Mouse (Mus musculus) liver, postnatal 0 days (tissue): Measurements from ENCODE around the gene Hrc. TPM values are rescaled to one million over a fixed set of nuclear protein-coding genes. Genes with fewer than 3 reads are reported as not detected.

Experiments
- ATAC-seq: fragments of 200-750 bp; cut with Nextera tagmentation; 2 replicates; pipeline ENCODE4 v1.8.0; 2017; ENCODE audit warnings: mild to moderate bottlenecking, moderate library complexity
- DNase-seq: peaks from one replicate; pipeline ENCODE4 v3.0.0-alpha.2; 2016
- H3K27ac ChIP-seq: fragments of 300-500 bp; sonication (generic); 2 replicates; pipeline ENCODE4 v1.5.1; 2014; ENCODE audit warnings: antibody characterized with exemption, moderate library complexity, mild to moderate bottlenecking, low read depth
- H3K27me3 ChIP-seq: fragments of 300-500 bp; sonication (generic); 2 replicates; pipeline ENCODE4 v1.6.1; 2014; ENCODE audit warnings: low read length, control low read depth, mixed read lengths; ENCODE audit not compliant: insufficient read depth
- H3K36me3 ChIP-seq: fragments of 300-500 bp; sonication (generic); replicated peaks from 2 replicates; pipeline ENCODE4 v1.6.1; 2014; ENCODE audit warnings: mild to moderate bottlenecking, control low read depth, low read length, moderate library complexity, mixed read lengths; ENCODE audit not compliant: insufficient read depth
- H3K4me1 ChIP-seq: fragments of 300-500 bp; sonication (generic); 2 replicates; pipeline ENCODE4 v1.6.1; 2014; ENCODE audit warnings: antibody characterized with exemption, mild to moderate bottlenecking, control low read depth; ENCODE audit not compliant: insufficient read depth
- H3K4me2 ChIP-seq: fragments of 300-500 bp; sonication (generic); 2 replicates; pipeline ENCODE4 v1.6.1; 2014; ENCODE audit warnings: low read depth, mild to moderate bottlenecking, low read length, moderate library complexity, mixed read lengths
- H3K4me3 ChIP-seq: fragments of 300-500 bp; sonication (generic); 2 replicates; pipeline ENCODE4 v1.5.1; 2014; ENCODE audit warnings: low read depth, low read length
- H3K9ac ChIP-seq: fragments of 300-500 bp; sonication (generic); replicated peaks from 2 replicates; pipeline ENCODE4 v1.6.1; 2014; ENCODE audit warnings: mild to moderate bottlenecking, moderate library complexity
- H3K9me3 ChIP-seq: fragments of 300-500 bp; sonication (generic); 2 replicates; pipeline ENCODE4 v1.6.1; 2016; ENCODE audit warnings: mild to moderate bottlenecking, control low read depth, low read length, mixed read lengths
- CTCF ChIP-seq: sonication (generic); IDR thresholded peaks from 2 replicates; pipeline ENCODE4 v1.5.1; 2016; ENCODE audit warnings: antibody characterized with exemption, low read depth
- EP300 ChIP-seq: IDR thresholded peaks from 2 replicates; pipeline ENCODE4 v1.6.1; 2016; ENCODE audit warnings: antibody characterized with exemption, low read depth, mild to moderate bottlenecking
- WGBS: fragments of 180-500 bp; shearing (Covaris S2); extraction: QIAGEN DNeasy Blood & Tissue Kit; methylation state at CpG from one replicate; pipeline ENCODE4 v1.1.7; 2014; ENCODE audit not compliant: insufficient replicate concordance; 5-methylcytosine and 5-hydroxymethylcytosine counted together
- polyA plus RNA-seq: library from polyadenylated mRNA; unstranded; fragments of >200 nt; fragmentation: Nextera tagmentation; extraction: Ambion mirVana; gene quantifications from 2 replicates; pipeline ENCODE4 v1.2.1, GENCODE M21; 2015

Gene Hrc
- polyA plus RNA-seq, 1 experiment from 2014 or later = 0.05 TPM

DNA sequence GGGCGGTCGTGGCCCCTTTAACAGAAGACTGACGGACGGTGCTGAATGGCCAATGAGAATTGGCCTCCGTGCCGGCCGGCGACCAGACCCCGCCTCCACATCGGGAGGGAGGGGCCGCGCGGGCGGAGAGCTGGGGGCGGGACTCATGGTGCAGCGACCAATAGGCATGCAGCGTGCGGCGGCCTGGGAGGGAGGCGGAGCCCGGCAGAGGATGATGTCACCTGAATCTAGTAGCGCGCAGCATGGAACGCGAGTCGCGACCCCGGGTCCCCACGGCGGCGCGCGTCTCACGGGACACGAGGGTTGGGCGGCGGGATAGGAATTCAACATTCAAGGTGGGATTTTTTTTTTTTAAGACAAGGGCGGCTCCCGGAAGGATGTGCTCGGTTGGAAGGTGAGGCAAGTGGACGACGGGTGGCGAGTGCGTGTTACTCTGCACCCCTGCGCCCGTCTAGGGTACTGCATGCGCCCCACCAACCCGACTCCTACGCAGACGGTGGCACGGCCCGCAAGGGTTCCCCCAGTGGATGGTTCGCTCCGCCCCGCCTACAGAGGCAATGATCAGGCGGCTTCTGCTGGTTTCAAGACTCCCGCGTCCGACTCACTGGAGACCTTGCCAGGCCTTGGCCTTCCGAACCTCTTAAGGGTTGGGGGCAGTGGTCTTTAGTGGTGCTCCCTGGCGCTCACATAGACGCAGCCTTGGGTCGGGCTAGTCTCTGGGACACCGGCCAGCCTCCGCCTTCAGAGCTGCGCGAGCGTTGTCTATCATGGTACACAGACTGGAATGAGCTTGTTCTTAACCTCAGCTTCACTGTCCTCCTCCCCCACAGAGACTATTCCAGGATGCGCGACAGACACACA, 32.2 kb downstream of the Hrc start:
- TF ChIP-seq EP300 (no peak), CTCF (peak; percentile 83)
- H3K36me3 ChIP-seq = no peaks in the 10 kb centered on the region
- ATAC-seq (peak; percentile 89), DNase-seq (peak; percentile 97)
- H3K4me3 ChIP-seq = peak overlapping the region; percentile 51
- no peaks in the 10 kb centered on the region for H3K9me3 ChIP-seq
- WGBS = 1% methylated on average over 63 of the region's 70 CpGs
- peak overlapping the region; percentile 64 for H3K9ac ChIP-seq
- H3K27ac ChIP-seq = no peak overlapping the region
- peak overlapping the region; percentile 87 for H3K4me2 ChIP-seq
- peaks cover 30% of the 10 kb centered on the region for H3K4me1 ChIP-seq
- peaks cover 71% of the 10 kb centered on the region for H3K27me3 ChIP-seq

- TF ChIP-seq CTCF = no peak
- TF ChIP-seq EP300 = no peak
- H3K27me3 ChIP-seq = peaks cover 62% of the 10 kb centered on the region
- H3K4me1 ChIP-seq = peaks cover 30% of the 10 kb centered on the region
- DNase-seq (no peak), ATAC-seq (no peak)
- H3K4me3 ChIP-seq = no peak overlapping the region
- 79% methylated on average over 14 of the region's 15 CpGs for WGBS
- H3K36me3 ChIP-seq = no peaks in the 10 kb centered on the region; the same call in 1 of the 2 replicates
- no peak overlapping the region for H3K27ac ChIP-seq
- no peaks in the 10 kb centered on the region for H3K9me3 ChIP-seq
- peak overlapping the region; percentile 64; the same call in 1 of the 2 replicates for H3K9ac ChIP-seq
- peak overlapping the region; percentile 87 for H3K4me2 ChIP-seq
Measured at GRCm38 (mm10) chr7:45368178-45368577, 33.1 kb downstream of the Hrc start.

DNA sequence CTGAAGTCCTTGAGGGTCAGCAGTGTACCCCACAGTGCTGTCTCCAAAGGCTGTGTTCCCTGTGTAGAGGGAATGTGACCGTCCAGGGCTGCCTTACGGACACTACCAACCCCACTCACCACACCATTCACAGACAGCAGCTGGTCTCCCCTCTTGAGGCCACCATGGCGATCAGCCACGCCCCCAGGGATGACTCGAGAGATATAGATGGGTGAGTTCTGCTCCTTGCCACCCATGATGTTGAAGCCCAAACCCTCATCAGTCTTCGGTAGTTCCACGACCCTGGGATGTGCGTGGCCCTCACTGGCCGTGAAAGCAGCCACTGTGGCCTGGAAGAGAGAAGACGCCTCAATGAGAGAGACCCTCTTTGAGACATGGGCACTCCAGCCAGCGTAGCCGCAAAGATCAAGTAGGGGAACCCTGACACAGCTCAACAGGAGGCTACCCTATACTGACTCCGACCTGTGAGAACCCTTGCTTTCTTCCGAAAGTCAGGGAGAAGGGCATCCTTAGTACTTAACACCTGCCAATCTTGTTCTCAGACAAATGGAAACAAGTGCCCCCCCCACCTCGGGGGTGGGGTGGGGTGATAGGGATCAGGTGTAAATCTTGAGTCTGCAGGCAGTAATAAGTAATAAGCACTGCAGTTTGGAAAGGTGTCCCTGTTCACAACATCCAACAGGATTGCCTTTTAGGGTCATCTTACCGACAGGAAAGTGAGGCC, 34.1 kb downstream of the Hrc start:
- no peak for DNase-seq
- H3K4me2 ChIP-seq = no peak overlapping the region
- 72% methylated on average over 16 of the region's 16 CpGs for WGBS
- peaks cover 52% of the 10 kb centered on the region for H3K27me3 ChIP-seq
- no peak overlapping the region for H3K9ac ChIP-seq
- H3K4me1 ChIP-seq = peaks cover 30% of the 10 kb centered on the region
- no peak for TF ChIP-seq EP300
- TF ChIP-seq CTCF = no peak
- no peaks in the 10 kb centered on the region for H3K9me3 ChIP-seq
- peaks cover 8% of the 10 kb centered on the region for H3K36me3 ChIP-seq
- ATAC-seq = no peak
- no peak overlapping the region for H3K4me3 ChIP-seq
- no peak overlapping the region for H3K27ac ChIP-seq

DNA sequence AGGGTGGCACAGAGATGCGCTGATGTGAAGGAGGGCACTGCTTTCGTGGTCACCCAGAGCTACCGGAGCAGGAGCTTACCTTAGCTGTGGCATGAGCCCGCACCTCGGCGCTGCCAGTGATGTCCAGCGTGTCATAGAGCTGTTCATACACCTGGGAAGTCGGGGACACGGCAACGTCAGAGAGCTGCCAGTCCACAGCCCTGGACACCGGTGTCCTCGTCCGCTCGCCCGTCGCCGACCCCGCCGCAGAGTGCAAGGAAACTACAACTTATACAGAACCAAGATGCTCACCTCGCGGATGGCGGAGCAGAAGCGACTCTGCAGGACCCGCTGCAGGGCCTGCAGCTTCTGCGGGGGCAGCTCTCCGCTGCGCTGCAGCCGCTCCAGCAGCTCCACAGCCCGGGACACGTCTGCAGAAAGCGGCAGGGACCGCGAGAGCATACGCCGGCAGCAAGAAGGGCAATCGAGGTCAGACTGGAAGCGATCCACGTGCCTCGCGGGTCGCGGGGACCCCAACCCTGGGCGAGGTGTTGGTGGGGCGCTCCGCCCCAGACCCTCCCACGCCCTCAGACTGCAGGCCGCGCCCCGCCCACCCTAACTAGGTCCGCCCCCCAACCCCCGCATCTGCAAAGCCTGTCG, 34.9 kb downstream of the Hrc start:
- no peak for ATAC-seq
- Histone ChIP-seq H3K9ac (0 out of 2 replicates have a peak overlapping the region, but pooled peaks have one; percentile 31), H3K27me3 (peaks cover 44% of the 10 kb centered on the region)

DNA sequence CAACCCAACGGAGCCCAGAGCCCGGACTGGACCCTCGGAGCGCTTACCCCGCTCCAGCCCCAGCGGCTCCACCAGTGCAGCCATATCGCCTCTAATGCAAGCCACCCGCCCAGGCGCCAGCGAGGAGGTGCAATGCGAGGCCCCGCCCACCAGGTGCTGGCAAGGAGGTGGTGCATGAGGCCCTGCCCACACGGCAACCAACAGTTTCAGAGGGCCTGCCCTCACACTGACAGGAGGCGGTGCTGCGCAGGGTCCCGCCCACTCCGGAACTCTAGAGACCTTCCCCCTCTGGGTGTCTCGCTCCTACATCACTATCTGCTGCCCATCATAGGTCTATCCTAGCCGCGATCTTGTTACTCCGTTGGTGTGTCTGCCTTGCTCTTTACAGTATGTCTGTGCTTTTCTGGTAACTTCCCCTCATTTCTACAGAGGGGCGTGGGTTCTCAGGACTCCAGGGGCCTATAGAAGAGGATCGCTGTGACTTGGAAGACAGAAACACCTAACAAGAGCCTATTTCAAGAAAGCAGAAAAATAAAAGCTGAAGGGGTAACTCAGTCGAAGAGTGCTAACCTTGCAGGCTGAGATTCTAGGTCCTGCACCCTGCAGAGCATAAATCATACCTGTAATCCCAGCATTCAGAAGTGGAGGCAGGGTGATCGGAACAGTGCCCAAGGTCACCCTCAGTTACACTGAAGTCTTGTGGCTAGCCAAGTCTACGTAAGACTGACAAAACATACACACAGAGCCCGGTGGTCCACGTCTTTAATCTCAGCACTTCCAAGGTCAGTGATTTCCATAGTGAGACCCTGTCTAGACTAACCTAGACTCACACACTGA, 35.6 kb downstream of the Hrc start, which contains the start of gene Lin7b:
Gene Lin7b, minus strand, starts transcription at position 109 of the 837 bp plus-strand sequence.
- peak within 1 kb of the TSS; percentile 50 for H3K4me3 ChIP-seq
- H3K27ac ChIP-seq = no peak within 1 kb of the TSS
- 10% methylated on average over 28 of the region's 28 CpGs for WGBS
- H3K27me3 ChIP-seq = peaks cover 37% of the 10 kb centered on the region
- no peaks in the 10 kb centered on the region for H3K9me3 ChIP-seq
- H3K4me2 ChIP-seq = peak within 1 kb of the TSS; percentile 87
- peak; percentile 93 for DNase-seq
- H3K9ac ChIP-seq = 0 out of 2 replicates have a peak within 1 kb of the TSS, but pooled peaks have one; percentile 31
- H3K4me1 ChIP-seq = peaks cover 30% of the 10 kb centered on the region
- ATAC-seq = peak; percentile 66
- H3K36me3 ChIP-seq = peaks cover 11% of the 10 kb centered on the region
- TF ChIP-seq CTCF (peak; percentile 39), EP300 (no peak)

More for the DNA sequence above, 34.9 kb downstream of the Hrc start:
- Histone ChIP-seq H3K36me3 (peaks cover 9% of the 10 kb centered on the region), H3K4me3 (peak overlapping the region; percentile 50), H3K4me1 (peaks cover 30% of the 10 kb centered on the region), H3K9me3 (no peaks in the 10 kb centered on the region), H3K27ac (no peak overlapping the region), H3K4me2 (peak overlapping the region; percentile 87)
- WGBS = 11% methylated on average over 40 of the region's 52 CpGs
- DNase-seq = peak; percentile 37
- TF ChIP-seq EP300 (no peak), CTCF (no peak)
